Mouse (Mus musculus) ES-Bruce4 (cell line): ENCODE data around the gene Psmd9. TPM values are rescaled to one million over a fixed set of nuclear protein-coding genes. Genes with fewer than 3 reads are reported as not detected.

ENCODE experiments used
- H3K27ac ChIP-seq: 2 replicates; pipeline ENCODE4 v1.5.1; 2012; ENCODE audit warnings: low read length, inconsistent platforms; ENCODE audit not compliant: insufficient read depth
- H3K27me3 ChIP-seq: 2 replicates; pipeline ENCODE4 v1.6.1; 2012; ENCODE audit warnings: mild to moderate bottlenecking, low read length, inconsistent platforms; ENCODE audit not compliant: control insufficient read depth, poor library complexity, insufficient read depth, severe bottlenecking
- H3K36me3 ChIP-seq: 2 replicates; pipeline ENCODE4 v1.6.1; 2012; ENCODE audit warnings: inconsistent platforms, mild to moderate bottlenecking, low read length, moderate library complexity; ENCODE audit not compliant: control insufficient read depth, poor library complexity, insufficient read depth, severe bottlenecking
- H3K4me1 ChIP-seq: one replicate; pipeline ENCODE4 v1.8.1; 2011; ENCODE audit warnings: low read length; ENCODE audit not compliant: control insufficient read depth, insufficient read depth
- H3K4me3 ChIP-seq: 2 replicates; pipeline ENCODE4 v1.5.1; 2011; ENCODE audit warnings: low read depth, mild to moderate bottlenecking, low read length
- H3K9ac ChIP-seq: 2 replicates; pipeline ENCODE4 v1.6.1; 2012; ENCODE audit warnings: low read depth, mild to moderate bottlenecking, inconsistent platforms; ENCODE audit not compliant: poor library complexity, severe bottlenecking
- H3K9me3 ChIP-seq: replicated peaks from 2 replicates; pipeline ENCODE4 v1.6.1; 2012; ENCODE audit warnings: mild to moderate bottlenecking, low read length, inconsistent platforms; ENCODE audit not compliant: control insufficient read depth, poor library complexity, insufficient read depth, severe bottlenecking
- CTCF ChIP-seq: IDR thresholded peaks from one replicate; pipeline ENCODE4 v1.8.1; 2011; ENCODE audit warnings: low read depth, low read length
- EP300 ChIP-seq: IDR thresholded peaks from 2 replicates; pipeline ENCODE4 v1.6.1; 2011; ENCODE audit warnings: low read depth, low read length; ENCODE audit not compliant: insufficient read depth
- POLR2A ChIP-seq: IDR thresholded peaks from one replicate; pipeline ENCODE4 v1.8.1; 2011; ENCODE audit warnings: low read length; ENCODE audit not compliant: insufficient read depth
- polyA plus RNA-seq: library from polyadenylated mRNA; stranded (reverse); fragments of >200 nt; gene quantifications from 2 replicates; pipeline ENCODE4 v1.2.4, GENCODE M21; 2011; ENCODE audit warnings: low read depth; ENCODE audit not compliant: missing spikeins, insufficient read depth, insufficient read length

Gene Psmd9
- polyA plus RNA-seq, 1 experiment, result 24.8 TPM

DNA sequence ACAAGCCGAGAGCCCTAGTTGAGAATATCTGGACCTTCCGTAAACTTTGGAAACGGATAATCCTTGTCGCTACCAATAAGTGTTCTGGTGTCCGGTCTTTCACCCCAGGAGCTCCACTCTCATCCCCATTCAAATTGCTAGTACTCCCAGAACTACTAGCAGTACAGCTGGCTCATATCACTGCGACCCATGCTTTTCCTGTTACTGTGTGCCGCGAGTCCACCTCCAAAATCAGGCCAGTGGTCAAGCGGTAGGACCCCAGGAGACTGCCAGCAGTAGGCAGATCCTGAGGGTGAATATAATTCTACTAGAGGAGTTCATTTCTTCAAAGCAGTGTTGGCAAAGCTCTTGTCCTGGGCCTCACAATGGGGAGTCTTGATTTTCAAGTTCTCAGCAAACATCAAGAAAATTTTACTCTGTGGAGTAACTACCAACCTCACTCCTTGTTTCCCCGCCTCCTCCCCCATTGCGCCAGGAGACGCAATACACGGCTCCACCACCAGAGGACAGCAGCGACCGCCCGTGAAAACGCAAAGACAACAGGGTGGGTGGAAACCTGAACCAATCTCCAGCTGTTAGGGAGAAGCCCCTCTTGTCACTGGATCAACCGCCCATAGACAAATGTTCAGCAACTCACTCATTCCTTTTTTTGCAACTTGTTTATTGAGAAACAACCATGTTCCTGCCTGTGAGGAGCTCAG is 36.0 kb upstream of the Psmd9 start:
- Histone ChIP-seq H3K36me3 (no peaks in the 10 kb centered on the region), H3K9ac (no peak overlapping the region), H3K27me3 (no peaks in the 10 kb centered on the region), H3K4me1 (peaks cover 1% of the 10 kb centered on the region), H3K9me3 (no peaks in the 10 kb centered on the region), H3K4me3 (no peak overlapping the region), H3K27ac (no peak overlapping the region)
- TF ChIP-seq EP300 (peak; percentile 68; the same call in 1 of the 2 replicates), POLR2A (no peak), CTCF (peak; percentile 98)

GRCm38 (mm10) chr5:123133784-123134143 is 35.4 kb upstream of the Psmd9 start:
- TF ChIP-seq EP300 (no peak), CTCF (no peak), POLR2A (no peak)
- Histone ChIP-seq H3K9ac (no peak overlapping the region), H3K9me3 (no peaks in the 10 kb centered on the region), H3K36me3 (no peaks in the 10 kb centered on the region), H3K27me3 (no peaks in the 10 kb centered on the region), H3K27ac (no peak overlapping the region), H3K4me1 (peaks cover 1% of the 10 kb centered on the region), H3K4me3 (no peak overlapping the region)

- peak overlapping the region; percentile 5; the same call in 1 of the 2 replicates for H3K4me3 ChIP-seq
- no peaks in the 10 kb centered on the region for H3K36me3 ChIP-seq
Observed at GRCm38 (mm10) chr5:123134186-123134874, 34.9 kb upstream of the Psmd9 start.

GRCm38 (mm10) chr5:123134875-123135382 is 34.3 kb upstream of the Psmd9 start:
- Histone ChIP-seq H3K27me3 (no peaks in the 10 kb centered on the region), H3K36me3 (no peaks in the 10 kb centered on the region), H3K9me3 (no peaks in the 10 kb centered on the region), H3K9ac (peak overlapping the region; percentile 82), H3K4me1 (peaks cover 1% of the 10 kb centered on the region), H3K4me3 (peak overlapping the region; percentile 63), H3K27ac (peak overlapping the region; percentile 99)
- TF ChIP-seq EP300 (peak; percentile 53; the same call in 1 of the 2 replicates), CTCF (no peak), POLR2A (no peak)

More at GRCm38 (mm10) chr5:123134186-123134874, 34.9 kb upstream of the Psmd9 start:
- Histone ChIP-seq H3K4me1 (peaks cover 1% of the 10 kb centered on the region), H3K27me3 (no peaks in the 10 kb centered on the region), H3K9me3 (no peaks in the 10 kb centered on the region), H3K27ac (peak overlapping the region; percentile 99), H3K9ac (peak overlapping the region; percentile 15; the same call in 1 of the 2 replicates)
- TF ChIP-seq POLR2A (no peak), CTCF (no peak), EP300 (no peak)

GRCm38 (mm10) chr5:123135471-123136360 is 33.5 kb upstream of the Psmd9 start:
- peak overlapping the region; percentile 63 for H3K4me3 ChIP-seq
- no peaks in the 10 kb centered on the region for H3K36me3 ChIP-seq
- H3K27ac ChIP-seq, result peak overlapping the region; percentile 99
- H3K9me3 ChIP-seq, result no peaks in the 10 kb centered on the region
- peak; percentile 97 for TF ChIP-seq EP300
- no peak for TF ChIP-seq CTCF
- TF ChIP-seq POLR2A, result no peak
- peaks cover 1% of the 10 kb centered on the region for H3K4me1 ChIP-seq
- H3K9ac ChIP-seq, result peak overlapping the region; percentile 82
- no peaks in the 10 kb centered on the region for H3K27me3 ChIP-seq
